Mouse (Mus musculus): ENCODE data around the gene Plcxd3.
"Not testable (repeated sequence)": the region's sequence is repeated elsewhere in the genome, so short reads cannot be mapped to it uniquely, and the experiment has no call there.

The Plcxd3 gene

GRCm38 (mm10) chr15:4559121-4559520 is 183.8 kb downstream of the Plcxd3 start:
- no peak for DNase-seq (ENCODE audit: low read depth, low spot score)

- DNase-seq (ENCODE audit: low read depth, low spot score): no peak
Observed at GRCm38 (mm10) chr15:4561431-4561970, 186.2 kb downstream of the Plcxd3 start.

DNA sequence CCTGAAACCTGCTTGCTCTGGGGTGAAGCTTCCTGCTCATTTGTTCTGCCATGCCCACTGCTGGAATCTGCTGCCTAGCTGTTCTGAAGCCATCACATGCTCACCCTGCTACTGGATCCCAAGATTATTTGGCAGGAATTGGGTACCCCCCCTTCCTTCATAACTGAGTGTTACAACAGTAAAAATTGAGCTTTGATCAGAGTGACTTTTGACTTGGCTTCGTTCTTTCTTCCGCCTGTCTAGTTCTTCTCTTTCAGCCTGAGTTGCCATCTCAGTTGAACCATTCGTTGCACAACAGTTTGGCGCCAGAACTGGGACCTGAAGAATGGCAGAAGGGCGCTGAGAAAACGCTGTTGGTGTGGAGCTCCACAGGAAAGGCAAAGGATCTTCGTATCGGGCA is 220.2 kb downstream of the Plcxd3 start:
- DNase-seq (ENCODE audit: low read depth, low spot score): not testable (repeated sequence)

DNA sequence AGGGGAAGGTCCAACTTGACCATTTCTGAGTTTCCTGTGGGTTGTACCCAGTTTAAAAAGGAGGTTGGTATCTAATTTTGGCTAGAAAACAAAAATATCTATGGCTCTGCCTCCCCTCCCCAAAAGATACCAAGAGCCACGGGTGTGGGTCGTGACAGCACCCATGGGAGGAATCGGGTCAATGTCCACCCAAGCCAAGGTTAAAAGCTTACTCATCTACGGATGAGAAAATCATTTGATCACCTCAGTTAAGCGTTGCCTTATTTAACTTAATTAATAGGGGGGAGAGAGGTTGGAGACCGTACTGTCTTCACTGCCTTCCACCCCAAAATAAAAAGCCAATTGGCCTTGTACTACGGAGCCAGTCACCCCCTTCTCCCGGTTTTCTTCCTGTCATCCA is 223.4 kb downstream of the Plcxd3 start:
- DNase-seq (ENCODE audit: low read depth, low spot score): not testable (repeated sequence)

- DNase-seq (ENCODE audit: low read depth, low spot score): not testable (repeated sequence)
Observed at GRCm38 (mm10) chr15:4599331-4599730, 224.0 kb downstream of the Plcxd3 start.

GRCm38 (mm10) chr15:4605630-4606029 is 230.3 kb downstream of the Plcxd3 start:
- DNase-seq (ENCODE audit: low read depth, low spot score): no peak
